Mouse (Mus musculus) olfactory bulb, adult 2 months (tissue): ENCODE results near the gene Clec16a.

Source experiments
- CTCF ChIP-seq: fragments of 200-500 bp; IDR thresholded peaks from 2 replicates; pipeline ENCODE4 v1.5.1; 2012; ENCODE audit warnings: low read depth, mild to moderate bottlenecking, low read length, moderate library complexity; ENCODE audit not compliant: insufficient read depth
- POLR2A ChIP-seq: fragments of 200-500 bp; IDR thresholded peaks from 2 replicates; pipeline ENCODE4 v1.6.1; 2012; ENCODE audit warnings: mild to moderate bottlenecking, low read depth, low read length, moderate library complexity; ENCODE audit not compliant: insufficient read depth

DNA sequence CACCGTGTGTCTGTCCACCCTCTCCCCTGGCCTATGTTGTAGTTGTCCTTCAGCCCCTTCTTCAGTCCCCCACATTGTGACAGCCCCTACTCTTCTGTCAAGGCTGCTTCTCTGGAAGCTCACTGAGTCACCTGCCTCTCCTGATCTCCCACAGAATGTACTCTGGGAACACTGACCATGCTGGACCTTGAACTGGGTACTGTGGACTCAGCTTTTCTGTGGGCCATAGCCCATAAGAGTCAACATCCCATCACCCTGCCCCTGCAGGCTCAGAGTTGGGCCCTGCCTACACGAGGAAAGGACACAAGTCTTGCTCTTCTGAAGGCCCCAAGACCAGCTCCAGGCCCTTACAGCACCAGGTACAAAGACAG is 19.5 kb upstream of the Clec16a start:
- no peak for TF ChIP-seq CTCF
- TF ChIP-seq POLR2A, result no peak
